Mouse (Mus musculus) T-cell, adult 2 months (primary cell): ENCODE data around the gene Vmn1r72.
"Not testable (repeated sequence)": the region's sequence is repeated elsewhere in the genome, so short reads cannot be mapped to it uniquely, and the experiment has no call there.

Experiments used
- DNase-seq: peaks from one replicate; pipeline ENCODE4 v3.0.0; 2022; ENCODE audit warnings: low spot score

The Vmn1r72 gene

DNA sequence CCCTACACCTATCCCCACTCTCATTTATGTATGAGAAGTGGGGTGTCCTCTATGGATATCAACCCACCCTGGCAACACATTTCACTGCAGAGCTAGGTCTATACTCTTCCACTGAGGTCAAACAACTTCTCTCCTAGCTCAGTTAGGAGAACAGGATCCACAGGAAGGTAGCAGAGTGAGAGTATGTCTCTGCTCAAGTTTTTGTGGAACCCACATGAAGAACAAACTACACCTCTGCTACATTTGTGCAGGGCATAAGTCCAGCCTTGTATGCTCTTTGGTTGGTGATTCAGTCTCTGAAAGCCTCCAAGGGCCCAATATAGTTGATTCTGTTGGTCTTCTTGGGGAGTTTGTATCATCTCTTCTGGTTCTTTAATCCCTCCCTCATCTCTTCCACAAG is at the start of gene Vmn1r72:
TSS of gene Vmn1r72 (minus strand) at position 101 of the 400 bp plus-strand sequence.
- DNase-seq, result not testable (repeated sequence)

DNA sequence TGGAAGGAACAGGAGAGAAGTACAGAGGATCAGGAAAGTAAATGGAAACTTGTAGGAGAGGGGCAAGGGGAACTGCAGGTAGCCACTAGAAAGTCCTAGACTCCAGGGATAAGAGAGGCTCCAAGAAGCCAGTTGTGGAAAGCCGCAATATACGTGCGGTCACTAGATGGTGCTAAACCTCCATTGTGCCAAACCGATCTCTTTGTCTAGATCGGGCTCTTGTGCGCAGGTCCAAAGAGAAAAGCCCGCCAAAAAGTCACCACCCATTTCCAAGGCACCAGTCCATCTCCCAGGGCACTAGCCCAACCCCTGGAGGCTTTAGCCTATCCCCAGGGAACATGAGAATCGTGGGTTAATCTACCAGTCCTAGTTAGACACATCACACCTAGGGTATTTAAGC is 62.9 kb downstream of the Vmn1r72 start:
- DNase-seq, result not testable (repeated sequence)
